Mouse (Mus musculus) urinary bladder, postnatal 14 days (tissue): ENCODE measurements at regions not wholly inside any gene's neighbourhood (a gene's known extent, or its start where the extent isn't known, plus 50 kb on each side); places are given as distances from the start of the nearest gene placed in this dataset.

Source experiments
- DNase-seq: peaks from one replicate; pipeline ENCODE4 v3.0.0; 2021; ENCODE audit warnings: low spot score

DNA sequence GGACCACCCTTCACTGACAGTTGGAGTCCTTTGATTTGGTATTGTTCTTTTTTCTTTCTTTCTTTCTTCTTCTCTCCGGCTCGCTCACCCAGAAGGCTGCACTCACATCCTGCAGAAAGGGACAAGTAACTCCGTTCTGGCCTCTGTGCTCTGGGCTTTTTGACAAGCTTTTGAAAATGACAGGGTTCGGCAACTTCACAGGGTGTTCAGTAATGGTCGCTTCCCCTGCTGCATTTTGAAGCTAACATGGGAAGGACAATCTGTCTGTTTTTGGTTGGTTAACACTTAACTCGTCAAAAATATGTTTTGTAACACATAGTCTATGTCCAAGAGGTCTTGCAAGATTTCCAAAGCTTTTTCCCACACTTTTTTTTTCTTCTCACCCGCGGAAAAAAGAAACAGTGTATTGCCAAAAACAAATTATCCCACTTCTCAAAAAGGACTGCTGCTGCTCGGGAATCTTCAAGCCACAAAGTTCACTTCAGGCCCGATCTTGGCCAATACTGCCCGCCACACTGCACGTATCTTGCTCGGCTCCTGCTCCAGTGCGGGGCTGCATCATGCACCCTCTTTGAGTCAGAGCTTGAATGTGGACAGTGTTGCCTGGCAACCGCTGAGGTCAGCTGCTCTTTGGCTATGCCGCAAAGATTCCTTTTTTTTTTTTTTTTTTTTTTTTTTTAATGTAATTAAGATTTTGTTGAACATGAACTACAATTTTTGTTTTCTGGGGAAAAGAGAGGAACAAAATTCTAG, 209.4 kb upstream of the Inhba start:
- DNase-seq = peak; percentile 8

DNA sequence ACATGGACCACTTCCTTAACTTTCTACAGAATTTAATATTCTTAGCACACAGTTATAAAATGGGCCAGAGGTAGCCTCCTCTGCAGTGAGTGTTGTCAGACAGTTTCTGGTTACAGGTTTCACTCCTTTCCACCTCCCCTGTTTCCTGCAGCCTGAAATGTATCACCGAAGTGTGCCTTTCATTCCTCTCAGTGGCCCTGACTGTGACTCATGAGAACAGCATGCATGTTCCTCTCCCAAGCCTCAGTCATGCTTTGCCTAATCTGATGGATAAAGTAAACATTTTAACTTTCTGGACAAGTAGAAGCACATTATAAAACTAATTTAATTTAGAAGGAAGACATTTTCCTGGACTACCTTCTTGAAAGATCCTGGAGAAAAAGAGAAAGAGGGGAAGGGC, 207.7 kb upstream of the Inhba start:
- peak; percentile 45 for DNase-seq

DNA sequence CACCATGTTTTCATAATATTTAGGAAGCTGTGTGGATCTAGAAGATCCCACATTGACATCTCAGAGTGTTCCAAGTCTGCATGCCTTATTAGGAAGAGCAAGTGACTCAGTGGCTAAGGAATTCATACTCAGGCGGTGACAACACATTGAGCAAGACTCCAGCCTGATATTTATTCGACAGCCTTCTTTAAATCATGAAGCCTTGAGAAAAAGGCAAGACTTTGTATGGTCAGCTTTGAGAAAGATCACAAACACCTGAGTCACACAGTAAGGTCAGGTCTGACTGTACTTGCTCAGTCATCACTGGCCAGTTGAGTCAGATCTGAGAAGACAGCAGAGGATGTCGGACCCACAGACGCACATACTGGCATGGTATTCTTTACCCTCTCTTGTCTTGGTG, 204.7 kb upstream of the Inhba start:
- DNase-seq = no peak

DNA sequence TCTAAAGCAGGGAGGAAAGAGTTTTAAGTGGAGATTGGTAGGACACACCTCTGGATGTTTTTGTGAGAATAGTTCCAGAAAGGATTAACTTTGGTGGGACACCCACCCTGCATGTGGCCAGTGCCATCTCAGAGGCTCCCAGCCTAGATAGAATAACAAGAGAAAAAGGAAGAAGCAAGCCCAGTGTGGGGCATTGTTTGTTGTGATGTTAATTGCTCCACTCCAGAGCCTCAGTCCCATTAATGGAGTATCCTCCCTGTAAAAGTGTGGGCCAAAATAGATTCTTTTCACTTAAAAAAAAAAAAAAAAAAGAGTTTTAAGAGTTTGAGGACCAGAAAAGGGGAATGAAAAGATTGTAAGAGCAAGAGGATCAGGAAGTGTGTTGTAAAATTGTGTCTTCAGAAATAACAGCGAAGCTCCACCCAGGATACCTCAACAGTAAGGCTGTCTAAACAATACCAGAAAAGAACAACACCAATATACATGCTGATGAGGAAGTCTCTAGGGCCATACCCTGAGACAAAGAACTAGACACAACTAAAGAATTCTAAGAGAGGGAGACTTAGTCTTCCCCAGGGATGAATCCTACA, 189.3 kb upstream of the Inhba start:
- no peak for DNase-seq

GRCm38 (mm10) chr13:15845806-15846205, 165.8 kb upstream of the Inhba start:
- DNase-seq = no peak

DNA sequence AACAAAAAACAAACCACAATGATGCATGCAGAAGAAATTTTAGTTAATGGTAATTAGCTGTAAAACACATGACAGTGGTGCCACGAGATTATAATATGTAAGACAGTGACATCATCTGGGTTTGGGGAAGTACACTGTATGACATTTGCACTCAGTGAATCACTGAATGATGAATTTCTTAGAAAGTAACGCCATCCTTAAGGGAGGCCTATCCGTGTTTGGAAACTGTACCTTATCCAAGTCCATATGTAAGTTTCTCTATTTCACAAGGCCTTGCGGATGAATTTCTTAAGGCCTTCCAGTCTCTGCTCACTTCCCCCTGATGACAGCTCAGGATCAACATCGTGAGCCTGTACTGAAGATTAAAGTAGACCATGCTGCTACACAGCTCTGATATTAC, 163.6 kb upstream of the Inhba start:
- no peak for DNase-seq

DNA sequence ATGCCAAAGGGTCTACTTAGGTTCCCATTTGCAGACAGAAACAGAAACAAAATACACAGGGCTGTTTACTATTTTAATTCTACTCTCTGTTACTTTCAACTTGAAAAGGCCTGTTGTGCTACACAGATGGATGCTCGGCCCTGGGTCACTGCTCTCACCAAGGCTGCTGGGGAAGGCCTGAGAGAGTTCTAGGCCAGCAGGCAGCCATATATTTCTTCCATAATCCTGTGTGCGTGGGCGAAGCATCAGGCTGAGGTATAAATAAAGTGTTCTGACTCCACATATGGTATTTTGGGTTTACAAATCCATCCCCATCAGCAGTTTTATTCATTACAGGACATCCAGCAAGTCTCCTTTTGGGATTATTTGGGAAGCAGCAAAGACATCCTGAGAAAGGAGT, 162.5 kb upstream of the Inhba start:
- DNase-seq = no peak

DNA sequence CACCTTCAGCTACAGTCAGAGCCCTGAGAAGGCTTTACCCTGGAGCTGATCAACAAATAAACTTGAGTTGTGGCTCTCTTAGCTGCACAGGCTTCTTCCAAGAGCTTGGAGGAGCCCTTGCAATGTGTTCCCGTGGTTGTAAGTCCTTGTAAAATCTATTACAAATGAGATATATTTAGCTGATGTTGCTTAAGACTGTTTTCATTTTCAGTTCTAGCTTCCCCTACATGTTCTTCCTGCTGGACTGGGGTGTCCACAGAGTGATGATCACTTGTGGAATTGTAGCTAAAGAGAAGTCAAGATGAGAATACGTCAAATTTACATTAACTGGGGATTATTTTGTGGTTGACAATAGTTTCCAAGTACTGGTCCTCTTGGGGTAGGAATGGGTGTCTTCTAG, 161.3 kb upstream of the Inhba start:
- no peak for DNase-seq

GRCm38 (mm10) chr13:15853022-15853566, 158.6 kb upstream of the Inhba start:
- DNase-seq = no peak

DNA sequence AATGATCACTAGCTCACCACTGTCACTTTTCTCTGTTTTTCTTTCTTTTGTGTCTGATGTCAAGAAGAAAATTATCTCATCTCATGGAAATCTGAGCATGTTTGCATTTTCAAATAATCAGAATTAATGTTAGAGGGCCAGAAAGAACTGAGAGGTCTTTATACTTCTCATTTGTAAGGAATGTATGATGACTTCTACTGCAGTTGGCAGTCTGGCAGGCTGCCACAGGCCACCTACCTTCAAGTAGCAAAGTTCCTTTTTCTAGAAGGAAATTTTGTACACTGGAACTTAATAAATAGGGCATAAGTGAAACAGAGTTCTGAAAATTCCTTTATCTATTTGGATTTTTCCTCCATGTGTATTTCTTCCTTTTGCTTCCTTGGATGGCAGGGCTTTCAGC, 148.7 kb upstream of the Inhba start:
- DNase-seq = no peak

DNA sequence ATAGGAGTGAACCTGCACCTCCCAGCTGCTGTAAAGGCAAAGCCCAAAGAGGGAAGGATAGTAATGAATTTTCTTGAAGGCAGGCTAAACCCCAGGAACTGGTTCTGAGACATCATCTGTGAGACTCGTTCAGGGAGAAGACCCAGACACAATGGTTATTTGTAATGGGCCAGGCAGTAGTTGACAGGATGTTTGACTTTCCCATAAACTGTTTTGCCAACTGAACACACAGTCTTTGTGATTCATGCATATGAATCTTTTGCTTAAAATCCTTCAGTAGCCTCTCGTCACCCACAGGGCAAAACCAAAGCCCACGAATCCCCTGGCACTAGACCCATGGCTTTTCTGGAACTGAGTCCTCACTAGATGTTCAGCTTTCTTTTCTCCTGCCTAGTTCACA, 148.3 kb upstream of the Inhba start:
- DNase-seq = no peak

- DNase-seq = no peak
Observed at GRCm38 (mm10) chr13:15867046-15867561, 144.5 kb upstream of the Inhba start.

DNA sequence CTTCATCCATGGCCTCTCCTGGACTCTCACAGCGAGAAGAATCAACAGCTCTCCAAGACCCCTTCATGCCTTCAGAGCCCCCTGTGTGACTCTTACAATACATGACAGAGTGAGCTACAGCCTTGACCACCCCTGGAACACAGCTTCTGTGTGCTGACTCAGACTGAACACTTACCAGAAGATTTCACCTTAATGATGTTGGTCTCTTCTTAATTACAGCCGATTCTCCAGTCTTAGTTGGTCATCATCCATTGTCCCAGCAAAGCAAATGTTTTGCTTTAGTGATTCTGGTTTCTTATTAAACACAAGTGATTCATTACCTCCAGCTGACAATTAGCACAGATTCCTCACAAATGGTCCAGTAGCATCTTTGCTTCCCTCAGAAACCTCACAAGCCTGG, 134.0 kb upstream of the Inhba start:
- no peak for DNase-seq

DNA sequence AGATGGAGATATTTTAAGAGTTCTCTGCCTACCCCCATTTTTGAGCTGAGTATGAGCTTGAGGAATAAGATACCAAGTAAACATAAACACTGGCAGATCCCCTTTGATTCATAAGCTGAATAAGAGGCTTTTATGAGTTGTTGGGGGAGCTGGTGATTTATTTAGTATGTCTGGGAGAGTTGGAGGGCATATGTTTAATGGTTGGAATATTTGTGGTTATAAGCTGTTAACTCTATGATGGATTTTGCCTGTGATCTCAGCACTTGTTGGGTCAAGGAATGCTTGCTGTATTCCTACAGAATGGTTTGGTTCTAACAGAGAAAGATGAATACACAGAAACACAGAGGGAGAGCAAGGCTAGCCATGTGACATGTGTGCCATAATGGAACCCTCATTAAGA, 132.1 kb upstream of the Inhba start:
- no peak for DNase-seq

GRCm38 (mm10) chr13:15890794-15891193, 120.9 kb upstream of the Inhba start:
- no peak for DNase-seq

DNA sequence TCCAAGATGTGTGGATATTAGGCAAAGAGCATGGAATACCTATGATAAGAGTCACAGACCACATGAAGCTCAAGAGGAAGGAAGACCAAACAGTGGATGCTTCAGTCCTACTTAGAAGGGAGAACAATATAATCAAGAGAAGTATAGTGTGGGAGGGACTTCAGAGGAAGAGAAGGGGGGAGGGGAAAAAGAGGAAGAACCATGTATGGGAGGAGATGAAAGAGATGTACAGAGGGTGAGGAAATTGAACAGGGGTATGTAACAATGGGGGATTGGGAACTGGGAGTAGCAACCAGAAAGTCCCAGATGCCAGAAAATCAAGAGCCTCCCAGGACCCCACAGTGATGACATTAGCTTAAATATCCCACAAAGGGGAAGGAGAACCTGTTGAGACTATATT, 120.2 kb upstream of the Inhba start:
- no peak for DNase-seq

DNA sequence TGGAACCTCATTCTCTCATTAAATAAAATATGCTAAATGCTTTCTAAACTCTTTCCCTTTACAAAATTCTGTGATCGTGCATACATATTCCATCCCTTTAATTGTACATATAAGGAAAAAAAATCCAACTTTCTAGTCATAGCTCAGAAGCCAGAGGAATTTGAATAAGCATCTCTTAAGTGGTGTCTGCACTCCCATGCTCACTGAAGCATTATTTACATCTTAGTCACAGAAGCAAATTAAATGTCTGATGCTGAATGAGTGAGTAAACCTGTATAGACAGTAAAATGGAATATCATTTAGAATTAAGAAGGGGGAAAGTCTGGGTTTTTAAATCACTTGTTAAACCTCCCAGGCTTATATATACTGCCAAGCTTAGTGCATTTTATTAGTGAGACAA, 113.5 kb upstream of the Inhba start:
- no peak for DNase-seq

GRCm38 (mm10) chr13:15901710-15902675, 109.7 kb upstream of the Inhba start:
- DNase-seq = no peak

DNA sequence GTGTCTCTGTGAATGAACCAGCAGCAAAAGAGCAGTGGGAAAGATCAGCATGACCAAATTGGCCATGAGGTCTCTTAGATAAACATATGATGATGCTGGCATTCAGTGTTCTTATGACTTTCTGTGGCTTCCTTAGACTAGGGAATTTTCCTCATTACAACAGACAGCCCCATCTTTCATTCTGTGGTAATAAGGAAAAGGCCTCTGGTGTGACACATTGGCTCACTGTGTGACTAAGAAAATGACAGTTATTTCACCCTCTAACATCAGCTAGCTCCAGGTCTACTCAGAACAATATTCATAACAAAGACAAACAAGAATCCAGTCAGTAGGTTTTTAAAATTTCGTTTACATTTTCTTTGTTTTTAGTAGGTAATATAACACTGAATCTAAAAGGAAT, 103.8 kb upstream of the Inhba start:
- DNase-seq = no peak

- no peak for DNase-seq
Observed at GRCm38 (mm10) chr13:15910578-15910977, 101.1 kb upstream of the Inhba start.

GRCm38 (mm10) chr13:15911263-15911662, 100.4 kb upstream of the Inhba start:
- DNase-seq = no peak

GRCm38 (mm10) chr13:15914270-15914669, 97.4 kb upstream of the Inhba start:
- no peak for DNase-seq
